Mouse (Mus musculus) midbrain, embryonic 12.5 days (tissue): Measurements from ENCODE around the gene 6330403K07Rik. TPM values are rescaled to one million over a fixed set of nuclear protein-coding genes. Genes with fewer than 3 reads are reported as not detected.

Experiments
- polyA plus RNA-seq: library from polyadenylated mRNA; unstranded; fragments of >200 nt; fragmentation: Nextera tagmentation; extraction: Ambion mirVana; gene quantifications from 2 replicates; pipeline ENCODE4 v1.2.1, GENCODE M21; 2016

The 6330403K07Rik gene
- polyA plus RNA-seq, 1 experiment from 2014 or later: 406 TPM

Other genes with a start within 250 kb of the 6330403K07Rik start
- gene Scimp, start 220.9 kb downstream of the 6330403K07Rik start, polyA plus RNA-seq: not detected in 2 replicates
- 49.6 and 58.4 TPM in 2 replicates for gene Rabep1, start 188.7 kb downstream of the 6330403K07Rik start, polyA plus RNA-seq
- gene Nup88, start 63.5 kb downstream of the 6330403K07Rik start, polyA plus RNA-seq: 148 and 151 TPM in 2 replicates
- gene Rpain, start 63.3 kb downstream of the 6330403K07Rik start, polyA plus RNA-seq: 68.2 and 75.6 TPM in 2 replicates
- gene C1qbp, start 50.5 kb downstream of the 6330403K07Rik start, polyA plus RNA-seq: 209 and 224 TPM in 2 replicates
- 19.3 and 20.0 TPM in 2 replicates for gene Dhx33, start 29.1 kb downstream of the 6330403K07Rik start, polyA plus RNA-seq
- gene Mis12, start 13.9 kb downstream of the 6330403K07Rik start, polyA plus RNA-seq: 52.7 and 57.1 TPM in 2 replicates
- gene Derl2, start 13.7 kb downstream of the 6330403K07Rik start, polyA plus RNA-seq: 44.6 and 47.1 TPM in 2 replicates
- gene Nlrp1a, start 111.2 kb upstream of the 6330403K07Rik start, polyA plus RNA-seq: 0.04 and 0.12 TPM in 2 replicates
- not detected in 2 replicates for gene Nlrp1b, start 197.2 kb upstream of the 6330403K07Rik start, polyA plus RNA-seq